Mouse (Mus musculus) midbrain, embryonic 16.5 days (tissue): ENCODE results near the gene Olfr1289. TPM values are rescaled to one million over a fixed set of nuclear protein-coding genes. Genes with fewer than 3 reads are reported as not detected.

ENCODE experiments used
- ATAC-seq: fragments of 200-750 bp; cut with Nextera tagmentation; 2 replicates; pipeline ENCODE4 v1.8.0; 2017; ENCODE audit warnings: moderate TSS enrichment
- H3K27ac ChIP-seq: fragments of 300-500 bp; sonication (generic); 2 replicates; pipeline ENCODE4 v1.5.1; 2014; ENCODE audit warnings: mild to moderate bottlenecking, low read length, mixed read lengths
- H3K27me3 ChIP-seq: fragments of 300-500 bp; sonication (generic); 2 replicates; pipeline ENCODE4 v1.6.1; 2014; ENCODE audit warnings: low read depth, low read length, mixed read lengths; ENCODE audit not compliant: control insufficient read depth, insufficient read depth
- H3K36me3 ChIP-seq: fragments of 300-500 bp; sonication (generic); 2 replicates; pipeline ENCODE4 v1.6.1; 2014; ENCODE audit warnings: mild to moderate bottlenecking, low read length, moderate library complexity, mixed read lengths; ENCODE audit not compliant: control insufficient read depth, insufficient read depth
- H3K4me1 ChIP-seq: fragments of 300-500 bp; sonication (generic); 2 replicates; pipeline ENCODE4 v1.6.1; 2014; ENCODE audit warnings: mild to moderate bottlenecking, low read length, mixed read lengths; ENCODE audit not compliant: control insufficient read depth, insufficient read depth
- H3K4me2 ChIP-seq: fragments of 300-500 bp; sonication (generic); 2 replicates; pipeline ENCODE4 v1.6.1; 2014; ENCODE audit warnings: mild to moderate bottlenecking, low read length, mixed read lengths
- H3K4me3 ChIP-seq: fragments of 300-500 bp; sonication (generic); 2 replicates; pipeline ENCODE4 v1.5.1; 2014; ENCODE audit warnings: low read depth, mild to moderate bottlenecking, low read length, moderate library complexity, mixed read lengths
- H3K9ac ChIP-seq: fragments of 300-500 bp; sonication (generic); 2 replicates; pipeline ENCODE4 v1.6.1; 2014; ENCODE audit warnings: low read depth, low read length, mixed read lengths
- H3K9me3 ChIP-seq: fragments of 300-500 bp; sonication (generic); replicated peaks from 2 replicates; pipeline ENCODE4 v1.6.1; 2014; ENCODE audit warnings: mild to moderate bottlenecking, low read length, mixed read lengths; ENCODE audit not compliant: control insufficient read depth, poor library complexity, severe bottlenecking
- WGBS: fragments of 180-500 bp; shearing (Covaris S2); extraction: QIAGEN DNeasy Blood & Tissue Kit; methylation state at CpG from one replicate; pipeline ENCODE4 v1.1.7; 2014; 5-methylcytosine and 5-hydroxymethylcytosine counted together
- polyA plus RNA-seq: library from polyadenylated mRNA; unstranded; fragments of >200 nt; fragmentation: Nextera tagmentation; extraction: Ambion mirVana; gene quantifications from 2 replicates; pipeline ENCODE4 v1.2.1, GENCODE M21; 2015

Gene Olfr1289
- polyA plus RNA-seq, result not detected in 2 replicates

DNA sequence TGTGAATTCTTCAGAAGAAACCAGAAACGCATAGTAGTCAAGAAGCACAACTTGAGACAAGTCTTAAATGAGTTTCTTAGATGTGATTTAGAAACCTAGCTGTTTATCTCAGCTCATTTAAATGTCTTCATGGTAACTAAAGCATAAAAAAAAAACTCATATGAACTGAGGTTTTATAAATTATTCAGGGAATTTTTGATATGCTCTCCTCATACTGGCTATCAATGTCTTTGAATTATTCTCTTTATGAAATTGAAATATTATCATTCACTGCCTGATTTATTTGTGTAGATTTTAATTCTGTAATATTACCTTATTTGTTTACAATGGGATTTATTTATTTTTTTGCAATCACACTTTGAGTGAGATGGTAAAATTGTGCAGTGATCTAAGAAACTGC is at the start of gene Olfr1289:
Gene Olfr1289 (plus strand): TSS at position 301 of the 400 bp plus-strand sequence.
- 60% methylated on average over 1 of the region's 1 CpGs for WGBS
- ATAC-seq, result no peak

GRCm38 (mm10) chr2:111448842-111449241 is 31.8 kb upstream of the Olfr1289 start, which contains the start of gene Olfr1287:
Gene Olfr1287 (plus strand): TSS chr2:111449142.
- Histone ChIP-seq H3K36me3 (no peaks in the 10 kb centered on the region), H3K27me3 (no peaks in the 10 kb centered on the region), H3K9ac (no peak within 1 kb of the TSS), H3K4me3 (no peak within 1 kb of the TSS), H3K27ac (no peak within 1 kb of the TSS), H3K9me3 (no peaks in the 10 kb centered on the region), H3K4me2 (no peak within 1 kb of the TSS), H3K4me1 (no peaks in the 10 kb centered on the region)
- 73% methylated on average over 1 of the region's 1 CpGs for WGBS
- ATAC-seq, result no peak

More for the DNA sequence above, at the start of gene Olfr1289:
- H3K4me2 ChIP-seq, result no peak within 1 kb of the TSS
- no peaks in the 10 kb centered on the region for H3K27me3 ChIP-seq
- H3K4me1 ChIP-seq, result no peaks in the 10 kb centered on the region
- no peak within 1 kb of the TSS for H3K4me3 ChIP-seq
- H3K36me3 ChIP-seq, result no peaks in the 10 kb centered on the region
- no peak within 1 kb of the TSS for H3K27ac ChIP-seq
- no peaks in the 10 kb centered on the region for H3K9me3 ChIP-seq
- no peak within 1 kb of the TSS for H3K9ac ChIP-seq

DNA sequence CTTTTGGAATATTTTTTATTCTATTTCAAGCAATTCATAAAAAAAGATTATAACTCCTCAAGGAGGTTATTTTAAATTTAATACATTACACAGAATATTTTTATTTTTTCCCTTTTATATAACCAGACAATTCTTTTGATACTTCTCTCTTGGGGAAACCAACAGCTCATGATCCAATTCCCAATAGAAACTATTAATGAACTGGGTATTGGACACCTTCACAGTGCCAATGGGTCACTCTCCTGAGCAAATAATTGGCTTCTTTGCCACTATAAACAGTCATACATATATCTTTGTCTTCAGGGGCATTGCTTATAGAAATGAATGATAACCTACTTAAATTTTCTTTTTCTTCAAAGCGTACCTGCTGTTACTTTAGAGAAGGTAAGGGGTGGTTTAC is 6.8 kb upstream of the Olfr1289 start, which contains the start of gene Olfr1288:
Gene Olfr1288 (plus strand): TSS at position 301 of the 400 bp plus-strand sequence.
- Histone ChIP-seq H3K4me2 (no peak within 1 kb of the TSS), H3K4me1 (no peaks in the 10 kb centered on the region), H3K27me3 (no peaks in the 10 kb centered on the region), H3K36me3 (no peaks in the 10 kb centered on the region), H3K9me3 (no peaks in the 10 kb centered on the region), H3K4me3 (no peak within 1 kb of the TSS), H3K9ac (no peak within 1 kb of the TSS), H3K27ac (no peak within 1 kb of the TSS)
- no peak for ATAC-seq
- WGBS, result 95% methylated on average over 1 of the region's 1 CpGs

DNA sequence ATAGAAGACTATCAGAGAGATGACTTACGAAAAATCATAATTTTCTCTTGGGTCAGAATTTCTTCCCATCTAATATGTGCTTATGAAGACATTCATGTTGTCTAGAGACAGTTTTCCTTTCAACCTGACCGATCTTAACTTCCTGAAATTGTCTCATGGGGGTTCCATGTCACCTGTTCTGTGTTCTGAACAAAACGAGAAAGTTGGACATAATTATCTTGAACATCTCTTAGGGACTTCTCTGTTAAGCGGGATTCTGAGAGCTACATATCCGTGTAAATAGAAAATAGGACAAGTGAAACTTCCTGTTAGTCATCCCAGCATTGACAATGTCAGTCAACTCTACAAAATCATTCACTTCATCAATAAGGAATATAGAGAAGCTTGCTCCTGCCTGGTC is 13.1 kb downstream of the Olfr1289 start, which contains the start of gene Olfr1290:
Gene Olfr1290 (minus strand): TSS at position 101 of the 400 bp plus-strand sequence.
- whole genome bisulfite sequencing, result 82% methylated on average over 5 of the region's 5 CpGs
- no peak within 1 kb of the TSS for H3K9ac ChIP-seq
- H3K4me1 ChIP-seq, result no peaks in the 10 kb centered on the region
- no peaks in the 10 kb centered on the region for H3K27me3 ChIP-seq
- no peaks in the 10 kb centered on the region for H3K36me3 ChIP-seq
- no peak within 1 kb of the TSS for H3K27ac ChIP-seq
- H3K4me3 ChIP-seq, result no peak within 1 kb of the TSS
- H3K9me3 ChIP-seq, result no peaks in the 10 kb centered on the region
- H3K4me2 ChIP-seq, result no peak within 1 kb of the TSS
- no peak for ATAC-seq

DNA sequence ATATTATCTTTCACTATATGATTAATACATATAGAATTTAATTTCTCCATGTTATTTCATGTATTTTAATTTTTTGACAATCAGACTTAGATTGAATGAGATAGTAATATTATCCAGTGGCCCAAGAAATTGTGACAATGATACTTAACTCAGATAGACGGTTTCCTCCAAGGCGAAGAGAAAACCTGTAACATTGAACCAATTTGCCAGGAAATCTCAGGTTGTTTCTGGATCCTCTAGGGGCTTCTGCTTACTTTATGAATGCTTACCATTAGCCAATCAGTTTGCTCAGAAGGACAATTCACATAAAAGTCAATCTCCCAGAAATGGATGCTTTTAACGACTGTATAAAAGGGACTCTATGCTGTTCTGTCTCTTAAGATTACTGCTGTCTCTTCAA is 16.3 kb downstream of the Olfr1289 start, which contains the start of gene Olfr1291-ps1:
Gene Olfr1291-ps1 (plus strand): TSS at position 301 of the 400 bp plus-strand sequence.
- H3K36me3 ChIP-seq, result no peaks in the 10 kb centered on the region
- H3K4me2 ChIP-seq, result no peak within 1 kb of the TSS
- no peak for ATAC-seq
- H3K27me3 ChIP-seq, result no peaks in the 10 kb centered on the region
- H3K9ac ChIP-seq, result no peak within 1 kb of the TSS
- no peak within 1 kb of the TSS for H3K4me3 ChIP-seq
- H3K9me3 ChIP-seq, result no peaks in the 10 kb centered on the region
- 95% methylated on average over 3 of the region's 3 CpGs for WGBS
- no peaks in the 10 kb centered on the region for H3K4me1 ChIP-seq
- no peak within 1 kb of the TSS for H3K27ac ChIP-seq

DNA sequence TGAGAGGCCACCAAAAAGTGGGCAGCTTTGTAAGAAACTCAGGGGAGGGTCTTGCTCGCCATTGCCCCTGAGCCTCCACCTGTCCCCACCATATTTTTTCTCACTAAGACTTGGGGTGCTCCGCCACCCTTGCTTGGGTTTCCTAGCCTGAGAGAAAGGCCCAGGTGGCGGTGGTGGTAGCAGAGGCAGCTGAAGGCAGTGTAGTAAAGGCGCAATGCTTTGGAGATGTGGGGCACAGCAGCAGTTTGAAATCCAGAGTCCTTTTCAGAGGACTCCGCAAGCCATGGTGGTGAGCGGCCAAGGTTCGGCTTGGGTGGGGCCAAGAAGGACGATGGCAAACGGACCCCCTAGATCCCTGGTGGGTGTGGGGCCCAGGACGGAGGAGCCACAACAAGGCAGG is 36.8 kb downstream of the Olfr1289 start:
- no peaks in the 10 kb centered on the region for H3K36me3 ChIP-seq
- no peak overlapping the region for H3K4me3 ChIP-seq
- no peak overlapping the region for H3K4me2 ChIP-seq
- no peak overlapping the region for H3K27ac ChIP-seq
- H3K9ac ChIP-seq, result no peak overlapping the region
- H3K9me3 ChIP-seq, result no peaks in the 10 kb centered on the region
- no peaks in the 10 kb centered on the region for H3K27me3 ChIP-seq
- H3K4me1 ChIP-seq, result no peaks in the 10 kb centered on the region
- WGBS, result 91% methylated on average over 10 of the region's 10 CpGs
- ATAC-seq, result no peak

GRCm38 (mm10) chr2:111524903-111525302 is 44.3 kb downstream of the Olfr1289 start, which contains the start of gene Olfr1293-ps:
Gene Olfr1293-ps (plus strand): TSS chr2:111525203.
- Histone ChIP-seq H3K9me3 (no peaks in the 10 kb centered on the region), H3K36me3 (no peaks in the 10 kb centered on the region), H3K27ac (no peak within 1 kb of the TSS), H3K27me3 (no peaks in the 10 kb centered on the region), H3K4me2 (no peak within 1 kb of the TSS), H3K4me3 (no peak within 1 kb of the TSS), H3K9ac (no peak within 1 kb of the TSS), H3K4me1 (no peaks in the 10 kb centered on the region)
- no peak for ATAC-seq
- WGBS, result 95% methylated on average over 1 of the region's 1 CpGs

Other genes starting within 250 kb of the Olfr1289 start
- not detected in 2 replicates for gene Olfr1275, start 245.5 kb upstream of the Olfr1289 start, polyA plus RNA-seq
- not detected in 2 replicates for gene Olfr1276, start 226.3 kb upstream of the Olfr1289 start, polyA plus RNA-seq
- not detected in 2 replicates for gene Olfr1277, start 206.7 kb upstream of the Olfr1289 start, polyA plus RNA-seq
- gene Olfr1278, start 190.7 kb upstream of the Olfr1289 start, polyA plus RNA-seq, result not detected in 2 replicates
- gene Olfr1279, start 180.2 kb upstream of the Olfr1289 start, polyA plus RNA-seq, result not detected in 2 replicates
- gene Olfr1280, start 166.8 kb upstream of the Olfr1289 start, polyA plus RNA-seq, result not detected in 2 replicates
- gene Olfr1281, start 154.3 kb upstream of the Olfr1289 start, polyA plus RNA-seq, result not detected in 2 replicates
- gene Olfr1282, start 144.7 kb upstream of the Olfr1289 start, polyA plus RNA-seq, result not detected in 2 replicates
- gene Olfr1283, start 114.0 kb upstream of the Olfr1289 start, polyA plus RNA-seq, result not detected in 2 replicates
- gene Olfr1284, start 105.3 kb upstream of the Olfr1289 start, polyA plus RNA-seq, result not detected in 2 replicates
- gene Olfr1286, start 57.7 kb upstream of the Olfr1289 start, polyA plus RNA-seq, result not detected in 2 replicates
- not detected in 2 replicates for gene Olfr1287, start 31.7 kb upstream of the Olfr1289 start, polyA plus RNA-seq
- gene Olfr1288, start 6.7 kb upstream of the Olfr1289 start, polyA plus RNA-seq, result not detected in 2 replicates
- gene Olfr1290, start 13.0 kb downstream of the Olfr1289 start, polyA plus RNA-seq, result not detected in 2 replicates
- not detected in 2 replicates for gene Olfr1291-ps1, start 16.4 kb downstream of the Olfr1289 start, polyA plus RNA-seq
- gene Olfr1293-ps, start 44.4 kb downstream of the Olfr1289 start, polyA plus RNA-seq, result not detected in 2 replicates
- not detected in 2 replicates for gene Olfr1294, start 59.5 kb downstream of the Olfr1289 start, polyA plus RNA-seq
- not detected in 2 replicates for gene Olfr1295, start 88.9 kb downstream of the Olfr1289 start, polyA plus RNA-seq
- gene Olfr1297, start 145.7 kb downstream of the Olfr1289 start, polyA plus RNA-seq, result not detected in 2 replicates
- gene Olfr1298, start 168.4 kb downstream of the Olfr1289 start, polyA plus RNA-seq, result not detected in 2 replicates
- gene Olfr1299, start 180.6 kb downstream of the Olfr1289 start, polyA plus RNA-seq, result not detected in 2 replicates